Mouse (Mus musculus): ENCODE results near the gene Rps24.
"Not testable (repeated sequence)": the region's sequence is repeated elsewhere in the genome, so short reads cannot be mapped to it uniquely, and the experiment has no call there.

The Rps24 gene

DNA sequence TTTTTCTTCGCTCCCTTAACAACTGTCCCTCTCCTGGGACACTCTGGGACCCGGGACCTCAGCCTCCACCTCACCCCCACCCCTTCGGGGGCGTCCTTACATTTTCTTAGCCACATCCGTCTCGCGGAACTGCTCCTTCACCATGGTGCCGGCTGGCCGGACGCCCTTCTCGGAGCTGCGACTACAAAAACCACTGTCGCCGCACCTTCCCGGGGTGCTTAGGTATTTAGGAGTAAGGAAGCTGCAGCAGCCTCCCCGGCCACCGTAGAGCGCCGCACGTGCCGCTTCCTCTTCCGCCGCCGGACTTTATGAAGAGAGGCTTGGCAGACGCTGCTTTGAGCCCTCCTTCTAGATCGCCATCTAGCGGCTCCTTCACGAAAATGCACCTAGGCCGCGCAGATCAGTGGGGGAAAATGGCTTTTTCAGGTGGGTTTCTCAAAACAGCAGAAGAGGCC, at the start of gene Rps24, which contains the start of gene Polr3a:
Rps24 (plus strand) TSS at position 353 of the 455 bp plus-strand sequence.
Polr3a (minus strand) TSS at position 286 of the 455 bp plus-strand sequence.
- DNase-seq (ENCODE audit: low spot score in 2 of 2): peak; percentile 82 to 92

DNA sequence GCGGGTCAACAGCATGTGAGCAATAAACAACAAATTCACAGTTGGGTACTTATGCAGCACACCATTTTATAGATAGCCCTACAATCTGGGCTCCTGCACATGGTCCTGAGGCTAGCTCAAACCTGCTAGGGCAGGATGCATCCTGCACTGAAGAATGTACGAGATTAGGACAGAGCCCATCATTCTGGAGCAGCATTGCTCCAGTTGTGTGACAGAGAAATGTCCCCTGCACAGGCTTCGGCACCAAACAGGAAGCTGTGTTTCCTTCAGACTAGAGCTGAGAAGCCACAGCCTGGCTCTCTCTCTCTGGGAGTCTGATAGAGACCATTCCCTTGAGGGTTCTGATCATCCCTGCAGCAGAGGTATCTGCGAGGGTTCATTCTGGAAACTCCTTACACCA, 43.4 kb upstream of the Rps24 start:
- not testable (repeated sequence) for DNase-seq (ENCODE audit: low spot score in 2 of 2)

DNA sequence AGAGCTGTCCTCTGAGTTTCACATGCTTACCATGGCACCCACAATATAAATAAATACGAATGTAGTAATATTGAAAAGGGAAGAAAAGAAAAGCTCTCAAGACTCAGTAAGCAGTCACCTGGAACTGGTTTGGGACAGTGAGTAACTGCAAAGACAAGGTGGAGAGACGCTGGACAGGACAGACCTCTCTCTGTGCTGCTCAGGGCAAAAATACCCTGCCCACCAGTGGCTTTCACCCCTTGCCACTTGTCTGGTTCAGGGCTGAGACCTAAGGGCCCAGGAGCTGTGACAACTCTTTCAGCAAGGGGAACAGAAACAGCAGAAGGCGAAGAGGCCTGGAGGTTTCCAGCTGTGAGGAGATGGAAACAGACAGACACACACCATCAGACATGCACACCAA, 28.7 kb upstream of the Rps24 start:
- DNase-seq (ENCODE audit: low spot score in 2 of 2): no peak

DNA sequence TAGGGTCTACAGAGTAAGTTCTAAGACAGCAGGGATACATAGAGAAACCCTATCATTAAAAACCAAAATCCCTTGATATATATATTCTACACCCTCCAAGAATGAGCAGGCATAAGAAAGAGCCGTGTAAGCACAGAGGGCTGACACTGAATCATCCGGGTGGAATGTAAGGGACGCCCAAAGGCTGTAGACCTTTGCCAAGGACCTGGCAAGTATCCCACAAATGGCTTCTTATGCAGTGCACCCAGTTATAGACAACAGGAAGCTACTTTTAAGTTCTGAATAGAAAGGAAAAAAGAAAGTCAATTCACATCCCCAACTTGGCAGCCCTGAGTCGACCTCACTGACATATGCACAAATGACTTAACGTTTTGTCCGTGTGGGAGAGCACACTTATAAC, 18.1 kb upstream of the Rps24 start:
- DNase-seq (ENCODE audit: low spot score in 2 of 2): no peak

DNA sequence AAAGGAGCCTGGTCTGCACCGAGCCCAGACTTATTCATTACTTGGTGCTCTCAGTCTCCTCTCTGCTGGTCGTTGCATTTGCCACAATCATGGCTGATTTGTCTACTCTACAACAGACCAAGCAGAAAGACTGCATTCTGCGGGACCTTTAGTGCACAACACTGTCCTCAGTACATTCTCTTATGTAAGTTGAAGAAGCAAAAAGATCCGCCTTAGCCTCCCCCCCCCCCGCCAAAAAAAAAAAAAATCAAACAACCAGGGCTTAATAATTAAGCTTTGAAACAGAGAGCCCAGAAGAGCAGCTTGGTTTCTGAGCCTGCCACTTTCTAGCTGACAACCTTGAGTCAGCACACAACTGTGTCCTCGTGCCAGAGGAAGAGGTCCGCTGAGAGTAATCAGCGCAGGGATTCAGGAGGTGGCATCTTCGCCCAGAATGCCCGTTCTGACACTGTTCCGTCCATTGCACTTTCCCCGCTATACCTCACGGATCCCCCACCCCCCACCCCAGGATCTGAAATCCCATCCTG, 621 bp upstream of the Rps24 start:
- no peak for DNase-seq (ENCODE audit: low spot score in 2 of 2)

DNA sequence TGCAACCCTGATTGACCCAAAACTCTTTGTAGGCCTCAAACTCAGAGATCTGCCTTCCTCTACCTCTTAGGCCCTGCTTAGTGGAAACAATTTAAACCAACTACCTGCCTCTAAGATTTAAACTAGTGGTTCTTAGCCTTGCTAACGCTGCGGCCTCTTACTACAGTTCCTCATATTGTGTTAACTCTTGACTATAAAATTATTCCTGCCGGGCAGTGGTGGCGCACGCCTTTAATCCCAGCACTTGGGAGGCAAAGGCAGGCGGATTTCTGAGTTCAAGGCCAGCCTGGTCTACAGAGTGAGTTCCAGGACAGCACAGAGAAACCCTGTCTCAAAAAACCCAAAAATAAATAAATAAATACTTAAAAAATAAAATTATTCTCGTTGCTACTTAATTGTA, 2.8 kb downstream of the Rps24 start:
- DNase-seq (ENCODE audit: low spot score in 2 of 2): not testable (repeated sequence)

DNA sequence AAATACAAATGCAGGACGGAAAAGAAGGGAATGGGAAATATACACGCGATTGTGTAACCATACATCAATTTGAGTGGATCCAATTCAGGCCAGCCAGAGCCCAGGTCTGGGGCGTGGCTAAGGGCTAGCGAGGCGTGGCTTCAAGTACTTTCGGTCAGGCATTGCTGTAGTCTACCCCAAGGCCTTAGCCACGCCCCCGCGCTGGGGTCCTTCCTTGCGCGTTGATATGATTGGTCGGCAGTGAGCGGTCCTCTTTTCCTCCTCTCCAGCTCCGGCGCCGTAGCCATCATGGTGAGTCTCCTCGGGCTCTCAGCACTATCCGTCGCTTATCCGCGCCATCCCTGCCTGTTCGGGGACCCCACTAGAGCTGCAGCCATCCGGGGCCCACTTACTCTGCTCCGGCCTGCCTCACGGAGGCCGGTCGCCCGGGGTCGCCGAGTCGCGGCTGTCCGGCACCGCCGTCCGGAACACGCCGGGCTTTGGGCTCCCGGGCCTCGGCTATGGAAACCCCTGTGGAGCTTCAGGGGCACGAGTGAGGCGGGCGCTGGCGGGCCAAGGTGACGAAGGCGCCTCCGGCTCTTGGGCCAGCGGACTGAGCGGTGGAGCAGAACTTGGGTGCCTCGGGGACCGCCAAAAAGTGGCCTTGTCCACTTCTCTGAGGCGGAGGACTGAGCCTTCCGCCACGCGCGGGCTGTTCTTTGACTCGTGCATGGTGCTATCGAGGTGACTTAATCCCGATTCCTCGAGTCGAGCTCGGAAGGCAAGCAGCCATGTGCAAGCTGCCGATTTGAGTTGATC, 3.7 kb downstream of the Rps24 start:
- peak; percentile 93 to 99 for DNase-seq (ENCODE audit: low spot score in 2 of 2)

DNA sequence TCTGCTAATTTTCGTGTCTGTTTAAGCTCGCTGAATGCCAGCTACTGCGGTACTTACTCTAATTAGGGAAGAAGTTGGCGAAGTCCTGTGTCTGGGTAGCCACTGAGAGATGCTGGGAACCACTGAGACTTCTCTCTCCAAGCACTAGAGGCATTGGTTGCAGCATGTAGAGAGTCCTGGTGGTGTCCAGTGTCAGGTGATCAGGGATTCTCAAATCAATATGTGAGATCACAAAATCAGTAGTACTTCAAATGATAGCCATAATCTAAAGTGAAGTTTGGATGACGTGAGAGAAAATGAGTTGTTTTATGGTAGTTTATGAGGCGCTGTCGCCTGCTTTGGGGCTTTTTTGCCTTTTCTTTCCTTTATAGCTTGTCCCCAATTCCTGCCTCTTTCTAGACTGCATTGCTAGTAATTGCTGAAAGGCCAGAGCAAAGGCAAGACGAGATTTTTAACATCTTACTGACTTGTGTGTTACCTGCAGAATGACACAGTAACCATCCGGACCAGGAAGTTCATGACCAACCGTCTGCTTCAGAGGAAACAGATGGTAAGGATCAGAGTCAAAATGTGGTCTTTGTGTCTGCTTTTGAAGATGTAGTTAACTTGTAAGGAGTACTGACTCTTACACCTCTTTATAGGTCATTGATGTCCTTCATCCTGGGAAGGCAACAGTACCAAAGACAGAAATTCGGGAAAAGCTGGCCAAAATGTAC, 4.5 kb downstream of the Rps24 start:
- DNase-seq (ENCODE audit: low spot score in 2 of 2): no peak

DNA sequence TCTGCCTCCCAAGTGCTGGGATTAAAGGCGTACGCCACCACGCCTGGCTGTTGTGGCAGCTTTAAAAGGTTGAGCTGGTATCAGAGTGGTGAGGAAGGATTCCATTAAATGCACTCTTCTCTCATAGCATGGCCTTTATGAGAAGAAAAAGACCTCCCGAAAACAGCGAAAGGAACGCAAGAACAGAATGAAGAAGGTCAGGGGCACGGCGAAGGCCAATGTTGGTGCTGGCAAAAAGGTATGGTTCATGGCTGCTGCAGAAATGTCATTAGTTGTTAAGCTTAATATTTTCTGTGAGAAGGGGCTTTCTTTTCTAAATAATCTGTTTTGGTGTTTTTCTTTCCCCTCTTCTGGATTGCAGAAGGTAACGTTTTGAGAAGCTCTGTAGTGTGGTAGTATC, 6.3 kb downstream of the Rps24 start:
- no peak for DNase-seq (ENCODE audit: low spot score in 2 of 2)

DNA sequence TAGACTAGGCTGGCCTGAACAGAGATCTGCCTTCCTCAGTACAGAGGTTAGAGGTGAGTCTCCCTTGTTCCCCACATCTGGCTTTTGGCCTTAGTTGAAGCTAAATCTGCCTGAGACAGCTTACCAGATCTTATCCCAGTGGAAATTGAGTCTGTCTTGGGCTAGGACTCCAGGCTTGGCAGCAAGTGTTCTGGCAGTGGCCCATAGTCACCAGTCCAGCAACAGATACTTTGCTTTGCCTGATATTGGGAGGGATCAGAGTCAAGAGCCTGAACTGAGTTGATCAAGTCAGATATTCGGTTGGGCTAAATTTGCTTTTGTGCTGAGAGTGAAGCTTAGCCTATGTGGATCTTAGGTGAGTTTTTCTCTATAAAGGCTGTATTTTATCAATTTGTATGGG, 9.6 kb downstream of the Rps24 start:
- no peak for DNase-seq (ENCODE audit: low spot score in 2 of 2)

DNA sequence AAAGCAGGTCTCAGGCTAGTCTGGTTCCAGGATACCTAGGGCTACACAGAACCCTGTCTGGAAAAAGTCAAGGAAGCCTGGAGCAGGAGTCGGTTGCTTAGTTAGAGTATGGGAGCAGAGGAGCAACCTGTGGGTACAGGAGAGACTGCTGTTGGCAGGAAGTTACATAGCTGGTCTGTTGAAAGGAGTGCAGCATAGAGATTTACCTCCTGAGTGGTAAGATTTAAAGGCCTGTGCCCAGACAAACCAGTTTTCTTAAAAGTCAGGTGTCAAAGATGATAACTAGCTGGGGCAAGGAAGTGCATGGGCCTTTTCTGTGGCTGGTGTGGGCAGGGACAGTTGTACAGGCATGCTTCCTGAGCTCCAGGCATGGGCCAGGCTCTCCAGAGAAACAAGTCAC, 10.5 kb downstream of the Rps24 start:
- DNase-seq (ENCODE audit: low spot score in 2 of 2): no peak

DNA sequence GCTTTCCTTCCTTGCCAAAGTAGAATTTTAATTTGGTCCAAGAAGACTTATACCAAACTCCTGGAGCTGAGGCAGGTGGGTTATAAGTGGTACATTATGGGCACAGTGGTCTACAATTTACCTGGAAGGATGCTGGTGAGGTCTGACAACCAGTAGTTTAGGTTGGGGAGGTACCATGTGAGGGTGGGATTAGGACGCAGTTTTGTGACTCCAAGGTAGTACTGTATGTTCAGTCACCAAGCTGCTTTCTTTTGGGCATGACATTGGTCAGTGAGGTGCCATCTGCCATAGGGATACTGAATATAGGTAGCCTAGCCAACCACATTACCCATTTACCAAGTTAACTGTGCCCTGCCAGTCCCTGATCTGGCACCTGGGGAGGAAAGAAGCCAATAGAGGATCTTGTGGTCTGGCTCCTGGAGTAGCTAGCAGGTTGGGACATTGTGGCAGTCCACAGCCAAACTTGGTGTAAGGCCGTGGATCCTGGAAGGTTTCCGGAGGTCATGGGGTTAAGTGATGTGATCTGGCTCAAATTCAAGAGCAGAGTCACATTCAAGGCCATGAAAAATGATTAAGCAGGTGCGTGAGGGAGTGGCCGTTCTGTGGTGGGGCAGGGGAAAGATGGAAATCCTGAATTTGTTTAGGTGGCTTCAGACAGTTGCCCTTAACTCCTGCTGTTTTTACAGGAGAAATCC, 11.8 kb downstream of the Rps24 start:
- no peak for DNase-seq (ENCODE audit: low spot score in 2 of 2)

DNA sequence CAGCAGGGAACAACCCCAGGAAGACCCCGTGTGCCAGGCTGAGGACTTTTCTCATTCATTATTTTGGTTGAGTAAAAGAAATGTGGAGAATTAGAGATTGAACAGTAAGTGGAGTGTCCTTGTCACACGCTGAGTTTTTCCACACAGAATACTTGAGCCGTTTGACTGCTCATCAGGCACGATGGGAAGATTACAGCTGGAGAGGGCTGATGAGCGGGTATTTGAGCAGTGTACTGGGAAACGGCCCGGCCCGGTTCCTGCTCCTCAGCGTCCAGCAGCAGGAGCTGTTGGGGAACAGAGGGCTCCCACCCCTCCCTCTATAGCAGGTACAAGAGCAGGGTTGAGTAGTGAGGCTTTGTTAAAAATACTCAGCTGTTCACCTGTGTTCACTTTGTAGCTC, 12.6 kb downstream of the Rps24 start:
- no peak for DNase-seq (ENCODE audit: low spot score in 2 of 2)

DNA sequence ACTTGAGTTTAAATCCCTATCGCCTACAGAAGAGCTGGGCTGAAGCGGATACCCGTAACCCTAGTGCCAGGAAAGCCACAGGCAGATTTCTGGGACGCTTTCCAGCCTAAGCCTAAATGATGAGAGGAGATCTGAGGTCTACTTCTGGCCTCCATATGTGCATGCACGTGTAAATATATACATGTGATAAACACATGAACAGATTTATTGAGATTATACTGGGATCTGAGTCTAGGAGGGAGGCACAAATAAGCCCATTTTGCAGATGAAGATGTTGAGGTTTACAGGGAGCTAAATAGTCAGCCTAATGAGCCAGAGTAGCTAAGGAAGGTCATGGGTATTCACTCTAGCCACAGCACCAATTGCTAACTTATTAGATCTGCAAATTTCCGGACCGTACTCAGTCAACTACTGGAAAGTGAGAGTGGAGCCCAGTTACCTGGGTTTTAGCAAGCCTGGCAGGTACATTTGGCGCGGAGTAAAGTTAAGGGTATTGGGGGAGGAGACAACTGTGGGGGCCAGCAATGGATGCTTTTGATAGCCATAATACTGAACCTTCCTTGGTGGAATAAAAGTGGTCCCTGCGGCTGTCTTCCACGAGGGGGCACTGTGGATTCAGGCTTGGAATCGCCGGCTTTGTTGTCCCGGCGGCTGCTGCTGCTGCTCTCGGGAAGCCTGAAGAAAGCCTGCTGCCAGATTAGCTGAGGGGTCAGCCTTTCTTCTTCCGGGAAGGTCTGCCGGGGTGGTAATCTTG, 13.3 kb downstream of the Rps24 start:
- peak; percentile 42 to 85 for DNase-seq (ENCODE audit: low spot score in 2 of 2)

DNA sequence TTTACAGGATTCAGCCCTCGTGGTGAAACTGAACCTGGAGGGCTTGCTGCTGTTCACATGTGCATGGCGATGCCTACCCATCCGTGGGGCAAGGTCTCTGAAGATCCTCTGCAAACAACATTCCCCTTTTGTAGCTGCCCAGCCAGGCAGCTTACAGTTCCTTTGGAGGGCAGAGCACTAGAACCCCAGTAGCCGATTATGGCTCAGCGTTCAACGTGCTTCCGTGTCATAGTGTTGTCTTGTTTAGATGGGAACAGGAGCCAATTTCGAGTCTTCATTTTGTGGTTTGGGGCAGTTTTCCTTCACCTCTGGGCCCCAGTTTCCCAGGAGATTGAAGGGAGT, 13.9 kb downstream of the Rps24 start:
- no peak for DNase-seq (ENCODE audit: low spot score in 2 of 2)

DNA sequence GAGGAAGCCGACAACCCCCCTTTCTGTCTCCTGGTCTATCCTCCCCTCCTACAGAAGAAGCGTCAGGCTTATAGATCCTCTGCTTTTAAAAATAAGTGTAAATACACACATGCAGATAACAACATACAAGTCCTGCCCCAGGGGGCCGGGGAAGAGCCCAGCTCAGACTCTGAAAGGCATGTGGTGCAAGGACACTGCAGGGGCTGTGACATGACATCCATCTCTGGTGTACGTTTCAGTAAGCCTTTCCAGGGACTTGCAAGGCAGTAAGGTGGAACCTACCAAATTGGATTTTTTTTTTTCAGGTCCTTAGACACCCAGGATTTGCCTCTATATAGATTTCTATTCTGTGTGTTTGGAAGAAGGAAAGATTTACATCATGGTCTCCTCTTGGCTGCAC, 14.3 kb downstream of the Rps24 start:
- no peak for DNase-seq (ENCODE audit: low spot score in 2 of 2)

DNA sequence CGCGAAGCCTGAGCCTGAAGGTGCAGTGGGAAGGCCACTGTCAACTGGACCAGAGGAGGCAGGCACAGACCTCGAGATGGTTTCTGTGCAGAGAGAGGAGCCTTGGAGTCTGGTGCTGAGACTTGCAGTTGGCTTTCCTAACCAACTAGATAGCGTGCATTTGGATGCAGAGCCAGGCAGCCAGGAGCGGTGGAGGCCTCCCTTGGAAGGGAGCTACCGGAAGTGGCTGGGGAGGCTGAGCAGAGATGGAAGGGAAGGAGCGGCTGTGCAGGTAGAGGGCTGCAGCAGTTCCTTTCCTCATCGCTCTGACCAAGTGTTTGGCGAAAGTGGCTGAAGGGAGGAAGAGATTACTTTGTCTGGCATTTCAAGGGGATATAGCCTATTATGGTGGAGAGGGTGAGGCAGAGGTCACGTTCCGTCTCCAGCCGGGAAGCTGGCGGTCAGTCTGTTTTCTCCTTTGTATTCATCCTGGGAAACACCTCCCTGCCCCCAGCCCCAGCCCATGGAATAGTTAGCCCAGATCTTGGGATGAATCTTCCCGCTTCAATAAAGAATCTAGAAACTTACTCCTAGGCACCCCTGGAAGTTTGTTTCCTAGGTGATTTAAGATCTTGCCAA, 20.6 kb downstream of the Rps24 start:
- no peak for DNase-seq (ENCODE audit: low spot score in 2 of 2)

DNA sequence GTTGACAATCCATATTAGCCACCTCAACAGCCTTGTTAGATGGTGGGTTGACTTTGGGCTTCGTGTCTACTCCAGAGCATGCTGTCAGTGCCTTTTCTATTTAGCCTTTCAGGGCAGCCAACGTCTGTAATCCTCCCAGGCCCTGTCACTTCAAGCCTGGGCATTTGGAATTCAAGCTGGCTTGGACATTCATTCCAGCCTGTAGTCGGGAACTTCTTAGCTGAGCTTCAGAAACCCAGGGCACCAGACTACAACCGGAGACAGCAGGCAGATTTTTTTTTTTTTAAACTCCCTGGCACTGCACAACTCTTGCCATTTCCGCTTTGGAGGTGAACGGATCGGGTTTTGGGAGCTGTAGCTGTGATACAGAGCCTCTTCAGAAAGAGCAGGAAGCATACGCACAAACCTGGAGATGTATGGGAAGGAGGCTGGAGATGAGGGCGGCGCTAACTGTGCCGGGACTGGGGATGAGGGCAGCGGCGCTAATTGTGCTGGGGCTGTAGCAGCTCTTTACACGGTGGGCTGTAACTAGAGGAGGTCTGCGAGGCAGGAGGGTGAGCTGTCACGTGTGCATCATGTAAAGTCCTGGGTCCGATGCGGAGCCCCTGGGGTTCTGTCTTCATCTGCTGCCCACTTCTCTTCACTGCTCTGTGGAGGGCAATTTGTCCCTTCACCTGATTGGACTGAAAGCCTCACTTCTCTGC, 21.3 kb downstream of the Rps24 start:
- no peak for DNase-seq (ENCODE audit: low spot score in 2 of 2)

DNA sequence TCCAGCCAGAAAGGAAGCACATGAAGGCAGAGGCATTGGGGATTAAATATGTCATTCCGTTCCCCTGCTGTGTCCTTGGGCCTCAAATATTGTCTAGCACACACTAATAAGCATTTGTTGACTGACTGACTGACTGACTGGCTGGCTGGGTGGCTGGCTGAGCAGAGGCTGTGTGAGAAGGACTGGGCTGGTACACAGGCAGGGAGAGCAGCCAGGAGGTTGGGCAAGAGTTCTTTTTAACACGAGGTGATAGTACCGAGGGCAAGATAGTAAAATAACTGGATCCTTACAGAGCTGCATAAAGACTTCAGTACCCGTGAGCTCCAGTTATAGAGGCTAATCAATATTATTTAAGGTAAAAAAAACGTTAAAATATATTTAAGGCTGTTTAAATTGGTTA, 22.6 kb downstream of the Rps24 start:
- DNase-seq (ENCODE audit: low spot score in 2 of 2): no peak

DNA sequence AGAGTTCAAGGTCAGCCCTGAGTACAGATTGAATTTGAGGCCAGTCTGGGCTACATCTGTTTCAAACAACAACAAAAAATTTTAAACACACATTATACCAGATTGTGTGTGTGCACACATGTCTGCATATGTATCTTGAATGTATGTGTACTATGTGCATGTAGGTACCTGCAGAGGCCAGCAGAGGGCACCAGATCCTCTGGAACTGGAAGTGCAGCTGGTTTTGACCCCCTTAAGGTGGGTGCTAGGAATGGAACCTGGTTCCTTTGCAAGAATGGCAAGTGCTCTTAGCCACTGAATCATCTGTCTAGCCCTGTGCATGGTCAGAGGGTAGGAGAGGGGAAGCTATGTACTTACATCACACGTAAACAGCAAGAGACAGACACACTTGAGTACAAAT, 23.3 kb downstream of the Rps24 start:
- DNase-seq (ENCODE audit: low spot score in 2 of 2): no peak

DNA sequence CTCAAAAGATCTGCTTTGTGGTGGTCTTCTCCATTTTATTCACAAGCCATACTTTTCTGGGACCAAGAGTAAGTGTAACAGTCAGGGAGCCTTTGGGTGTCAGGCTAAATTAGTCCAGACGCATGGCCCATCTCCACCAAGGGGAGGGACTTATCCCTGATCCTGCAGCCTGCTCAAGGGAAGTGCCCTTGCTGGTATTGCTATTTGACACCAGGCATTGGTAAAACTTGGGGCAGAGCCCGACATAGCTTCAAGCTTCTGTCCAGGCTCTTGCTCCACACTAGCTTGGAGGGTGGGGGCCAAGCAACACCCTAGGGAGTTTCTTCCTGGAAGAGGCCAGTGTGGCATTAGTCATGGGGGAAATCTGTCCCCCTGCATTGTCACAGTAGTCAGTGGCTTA, 23.8 kb downstream of the Rps24 start:
- DNase-seq (ENCODE audit: low spot score in 2 of 2): no peak

Data from left cerebral cortex, adult 9 months (tissue).